Mouse (Mus musculus) lung, embryonic 15.5 days (tissue): ENCODE measurements around the gene Myh6. TPM values are rescaled to one million over a fixed set of nuclear protein-coding genes. Genes with fewer than 3 reads are reported as not detected.

ENCODE experiments used
- ATAC-seq: fragments of 200-750 bp; cut with Nextera tagmentation; 2 replicates; pipeline ENCODE4 v1.8.0; 2017; ENCODE audit warnings: moderate number of reproducible peaks, borderline replicate concordance; ENCODE audit not compliant: low FRiP score, low TSS enrichment; ENCODE audit errors: extremely low read depth
- H3K27ac ChIP-seq: fragments of 300-500 bp; sonication (generic); 2 replicates; pipeline ENCODE4 v1.5.1; 2015; ENCODE audit warnings: moderate library complexity, mild to moderate bottlenecking, inconsistent platforms
- H3K27me3 ChIP-seq: fragments of 300-500 bp; sonication (generic); 2 replicates; pipeline ENCODE4 v1.6.1; 2015; ENCODE audit warnings: inconsistent platforms
- H3K36me3 ChIP-seq: fragments of 300-500 bp; sonication (generic); 2 replicates; pipeline ENCODE4 v1.6.1; 2015; ENCODE audit warnings: inconsistent platforms
- H3K4me1 ChIP-seq: fragments of 300-500 bp; sonication (generic); 2 replicates; pipeline ENCODE4 v1.6.1; 2015; ENCODE audit warnings: inconsistent platforms
- H3K4me2 ChIP-seq: fragments of 300-500 bp; sonication (generic); 2 replicates; pipeline ENCODE4 v1.6.1; 2015; ENCODE audit warnings: inconsistent platforms, mild to moderate bottlenecking, moderate library complexity
- H3K4me3 ChIP-seq: fragments of 300-500 bp; sonication (generic); 2 replicates; pipeline ENCODE4 v1.5.1; 2015; ENCODE audit warnings: mild to moderate bottlenecking, inconsistent platforms
- H3K9ac ChIP-seq: fragments of 300-500 bp; sonication (generic); 2 replicates; pipeline ENCODE4 v1.6.1; 2015; ENCODE audit warnings: inconsistent platforms
- H3K9me3 ChIP-seq: fragments of 300-500 bp; sonication (generic); 2 replicates; pipeline ENCODE4 v1.6.1; 2016; ENCODE audit warnings: inconsistent platforms
- WGBS: fragments of 180-500 bp; shearing (Covaris S2); methylation state at CpG from one replicate; pipeline ENCODE4 v1.1.7; 2015; 5-methylcytosine and 5-hydroxymethylcytosine counted together
- polyA plus RNA-seq: library from polyadenylated mRNA; unstranded; fragments of >200 nt; fragmentation: Nextera tagmentation; extraction: Ambion mirVana; gene quantifications from 2 replicates; pipeline ENCODE4 v1.2.1, GENCODE M21; 2015

The Myh6 gene
- 70.4 and 166 TPM in 2 replicates for polyA plus RNA-seq

- Histone ChIP-seq H3K36me3 (no peaks in the 10 kb centered on the region), H3K9me3 (no peaks in the 10 kb centered on the region), H3K4me1 (no peaks in the 10 kb centered on the region), H3K4me3 (no peak within 1 kb of the TSS), H3K4me2 (no peak within 1 kb of the TSS), H3K9ac (no peak within 1 kb of the TSS), H3K27ac (no peak within 1 kb of the TSS), H3K27me3 (no peaks in the 10 kb centered on the region)
- WGBS: 54% methylated on average over 7 of the region's 7 CpGs
- ATAC-seq: no peak
Measured at GRCm38 (mm10) chr14:54966320-54966977, at the start of gene Myh6. TSS of gene Myh6 (minus strand) at chr14:54966927.

DNA sequence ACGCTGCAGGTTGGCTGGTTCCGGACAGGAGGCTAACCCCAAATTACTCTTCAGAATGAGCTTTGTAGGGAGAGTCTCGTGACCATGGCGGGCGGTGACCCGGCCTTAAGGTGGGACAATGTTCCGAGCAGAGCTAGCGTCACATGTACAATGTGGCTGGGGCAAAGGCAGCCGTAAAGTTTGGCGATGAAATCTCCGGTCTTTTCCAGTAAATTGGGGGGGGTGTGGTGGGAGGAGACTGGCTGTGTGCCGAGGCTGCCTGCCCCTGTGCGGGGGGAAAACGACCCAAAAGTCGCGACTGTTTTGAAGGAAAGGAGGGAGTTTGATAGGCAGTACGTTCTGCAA, 49.0 kb upstream of the Myh6 start:
- ATAC-seq: no peak; the same call in 1 of the 2 replicates
- Histone ChIP-seq H3K4me3 (peak overlapping the region; percentile 73), H3K4me2 (peak overlapping the region; percentile 79), H3K4me1 (peaks cover 13% of the 10 kb centered on the region), H3K27me3 (no peaks in the 10 kb centered on the region), H3K27ac (peak overlapping the region; percentile 42), H3K36me3 (peaks cover 31% of the 10 kb centered on the region), H3K9me3 (no peaks in the 10 kb centered on the region), H3K9ac (peak overlapping the region; percentile 77)
- whole genome bisulfite sequencing: under 1% methylated on average over 17 of the region's 17 CpGs

- Histone ChIP-seq H3K9ac (peak within 1 kb of the TSS; percentile 77), H3K4me3 (peak within 1 kb of the TSS; percentile 73), H3K4me2 (peak within 1 kb of the TSS; percentile 79), H3K27ac (peak within 1 kb of the TSS; percentile 96), H3K36me3 (peaks cover 26% of the 10 kb centered on the region), H3K9me3 (no peaks in the 10 kb centered on the region), H3K4me1 (peaks cover 13% of the 10 kb centered on the region), H3K27me3 (no peaks in the 10 kb centered on the region)
- ATAC-seq: peak; percentile 96
- WGBS: under 1% methylated on average over 36 of the region's 36 CpGs
Measured at GRCm38 (mm10) chr14:55014991-55015766, 48.5 kb upstream of the Myh6 start, which contains the start of gene Ngdn. TSS of gene Ngdn (plus strand) at chr14:55015454.

DNA sequence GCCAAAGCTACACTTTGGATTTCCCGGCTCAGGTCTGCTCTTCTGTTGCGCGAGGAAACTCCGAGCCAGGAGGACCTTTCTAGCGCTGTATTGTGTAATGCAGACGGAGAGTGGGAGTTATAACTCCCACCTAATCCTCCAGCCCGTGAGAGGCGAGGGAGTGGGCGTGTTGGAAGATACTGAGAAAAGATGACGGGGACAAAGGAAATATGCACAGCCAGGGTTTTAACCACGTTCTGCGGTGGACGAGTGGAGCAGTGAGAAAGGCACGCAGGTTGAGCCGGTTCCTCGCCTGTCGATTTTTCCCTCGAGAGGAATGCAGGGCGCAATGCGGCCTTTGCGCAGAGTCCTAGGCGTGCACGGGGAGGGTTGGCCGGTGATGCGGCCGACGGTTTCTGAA, 47.9 kb upstream of the Myh6 start:
- H3K4me2 ChIP-seq: peak overlapping the region; percentile 75
- no peaks in the 10 kb centered on the region for H3K27me3 ChIP-seq
- H3K4me1 ChIP-seq: peaks cover 13% of the 10 kb centered on the region
- ATAC-seq: peak; percentile 62
- H3K9me3 ChIP-seq: no peaks in the 10 kb centered on the region
- H3K27ac ChIP-seq: peak overlapping the region; percentile 96
- H3K9ac ChIP-seq: peak overlapping the region; percentile 76
- under 1% methylated on average over 27 of the region's 27 CpGs for WGBS
- H3K4me3 ChIP-seq: peak overlapping the region; percentile 73
- H3K36me3 ChIP-seq: peaks cover 23% of the 10 kb centered on the region

DNA sequence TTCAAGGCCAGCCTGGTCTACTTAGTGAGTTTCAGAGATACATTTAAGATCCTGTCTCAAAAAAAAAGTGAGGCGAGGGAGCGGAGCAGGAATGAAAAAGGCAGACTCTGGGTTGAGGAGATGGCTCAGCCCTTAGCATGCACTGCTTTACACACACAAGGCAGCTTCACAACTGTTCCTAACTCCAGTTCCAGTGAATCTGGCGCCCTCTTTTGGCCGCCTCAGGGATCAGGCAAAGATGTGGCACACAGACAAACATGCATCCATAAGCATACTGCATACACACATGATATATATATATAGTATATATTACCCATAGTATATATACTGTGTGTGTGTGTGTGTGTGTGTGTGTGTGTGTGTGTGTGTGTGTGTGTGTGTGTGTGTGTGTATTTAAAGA, 44.4 kb upstream of the Myh6 start:
- Histone ChIP-seq H3K9me3 (no peaks in the 10 kb centered on the region), H3K9ac (no peak overlapping the region), H3K4me2 (no peak overlapping the region), H3K27ac (no peak overlapping the region), H3K27me3 (no peaks in the 10 kb centered on the region), H3K4me1 (peaks cover 9% of the 10 kb centered on the region; the same call in 1 of the 2 replicates), H3K4me3 (no peak overlapping the region), H3K36me3 (no peaks in the 10 kb centered on the region)
- WGBS: 57% methylated on average over 4 of the region's 4 CpGs
- no peak for ATAC-seq

DNA sequence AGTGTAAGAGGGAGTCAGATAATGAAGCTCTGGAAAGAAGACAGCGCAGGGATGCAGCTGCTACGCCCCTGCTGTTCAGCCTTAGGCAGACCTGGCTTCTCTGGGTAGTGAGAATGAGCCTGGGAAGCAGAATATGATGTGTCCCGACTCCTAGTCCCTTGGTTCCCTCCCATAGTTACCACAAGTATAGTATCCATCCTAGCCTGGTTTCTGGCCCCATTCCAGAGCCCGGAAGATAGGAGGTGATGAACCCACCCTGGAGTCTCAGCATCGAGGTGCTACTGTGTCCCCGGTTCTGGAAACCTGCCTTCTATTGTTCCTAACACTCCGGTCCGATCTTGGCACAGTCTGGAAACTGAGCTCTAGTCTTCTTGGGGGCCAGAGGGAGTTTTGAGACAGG, 41.7 kb upstream of the Myh6 start:
- WGBS: 70% methylated on average over 8 of the region's 8 CpGs
- no peak overlapping the region for H3K4me3 ChIP-seq
- no peak overlapping the region for H3K4me2 ChIP-seq
- no peak overlapping the region for H3K9ac ChIP-seq
- no peak overlapping the region for H3K27ac ChIP-seq
- no peaks in the 10 kb centered on the region for H3K27me3 ChIP-seq
- H3K4me1 ChIP-seq: peaks cover 15% of the 10 kb centered on the region
- no peaks in the 10 kb centered on the region for H3K36me3 ChIP-seq
- no peak for ATAC-seq
- no peaks in the 10 kb centered on the region for H3K9me3 ChIP-seq

GRCm38 (mm10) chr14:55007120-55007908, 40.6 kb upstream of the Myh6 start:
- no peak overlapping the region for H3K4me3 ChIP-seq
- no peak overlapping the region for H3K27ac ChIP-seq
- no peak overlapping the region for H3K9ac ChIP-seq
- no peak for ATAC-seq
- H3K9me3 ChIP-seq: no peaks in the 10 kb centered on the region
- no peaks in the 10 kb centered on the region for H3K36me3 ChIP-seq
- H3K4me1 ChIP-seq: peaks cover 26% of the 10 kb centered on the region
- no peaks in the 10 kb centered on the region for H3K27me3 ChIP-seq
- 84% methylated on average over 9 of the region's 9 CpGs for WGBS
- H3K4me2 ChIP-seq: no peak overlapping the region

DNA sequence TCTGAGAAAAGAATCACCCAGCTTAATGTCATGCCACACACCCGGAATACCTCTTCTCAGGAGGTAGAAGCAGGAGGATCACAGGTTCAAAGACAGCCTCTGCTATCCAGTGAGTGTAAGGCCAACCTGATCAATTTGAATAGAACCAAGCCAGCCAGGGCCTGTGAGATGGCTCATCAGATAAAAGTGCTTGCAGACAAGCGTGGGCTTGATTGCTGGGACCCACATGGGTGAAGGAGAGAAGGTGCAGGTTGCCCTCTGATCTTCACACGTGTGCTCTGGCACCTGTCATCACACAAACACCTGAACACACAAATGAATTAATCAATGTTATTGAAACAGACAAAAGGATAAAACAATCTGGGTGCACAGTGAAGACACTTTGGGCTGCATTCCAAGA, 39.8 kb upstream of the Myh6 start:
- H3K4me1 ChIP-seq: peaks cover 31% of the 10 kb centered on the region
- no peak overlapping the region for H3K27ac ChIP-seq
- H3K9ac ChIP-seq: no peak overlapping the region

DNA sequence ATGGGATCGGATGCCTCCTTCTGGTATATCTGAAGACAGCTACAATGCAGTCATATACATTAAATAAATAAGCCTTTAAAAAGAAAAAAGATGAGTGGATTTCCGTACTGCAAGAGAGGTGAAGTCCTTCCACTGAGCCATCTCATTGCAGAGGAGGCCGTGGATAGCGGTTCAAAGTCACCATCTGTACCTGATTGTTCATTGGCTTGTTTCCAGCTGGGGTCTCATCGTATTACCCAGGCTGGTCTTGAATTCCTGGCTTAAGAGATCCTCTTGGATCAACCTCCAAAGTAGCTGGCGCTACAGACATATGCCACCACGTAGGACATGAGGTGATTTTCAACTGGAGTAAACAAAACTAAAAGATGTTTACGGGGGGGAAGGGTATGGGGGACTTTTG, 39.2 kb upstream of the Myh6 start:
- Histone ChIP-seq H3K9ac (no peak overlapping the region), H3K9me3 (no peaks in the 10 kb centered on the region), H3K27me3 (no peaks in the 10 kb centered on the region), H3K4me2 (no peak overlapping the region), H3K36me3 (no peaks in the 10 kb centered on the region), H3K4me1 (peaks cover 31% of the 10 kb centered on the region), H3K27ac (no peak overlapping the region), H3K4me3 (no peak overlapping the region)
- no peak for ATAC-seq
- whole genome bisulfite sequencing: 71% methylated on average over 8 of the region's 8 CpGs

More for the DNA sequence above, 39.8 kb upstream of the Myh6 start:
- H3K9me3 ChIP-seq: no peaks in the 10 kb centered on the region
- H3K36me3 ChIP-seq: no peaks in the 10 kb centered on the region
- ATAC-seq: no peak
- no peaks in the 10 kb centered on the region for H3K27me3 ChIP-seq
- WGBS: 61% methylated on average over 3 of the region's 3 CpGs
- H3K4me2 ChIP-seq: no peak overlapping the region
- no peak overlapping the region for H3K4me3 ChIP-seq

DNA sequence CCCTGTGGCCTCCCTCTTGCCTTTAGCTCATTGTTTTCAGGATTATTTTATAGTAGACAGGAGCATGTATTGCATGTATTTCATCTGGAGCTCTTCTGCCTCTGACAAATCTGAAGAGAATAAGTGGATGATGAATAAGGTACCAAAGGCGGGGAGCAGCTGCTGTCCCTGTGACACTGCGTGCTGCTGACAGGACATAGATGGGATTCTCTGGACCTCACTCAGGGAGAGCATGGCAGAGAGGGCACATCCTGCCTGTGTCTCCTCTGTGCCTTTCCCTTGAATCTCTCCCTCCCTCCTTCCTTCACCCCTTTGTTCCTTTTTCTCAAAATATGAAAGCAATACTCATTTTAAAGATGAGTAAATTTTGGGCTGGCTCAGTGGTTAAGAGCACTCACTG, 38.8 kb upstream of the Myh6 start:
- Histone ChIP-seq H3K27me3 (no peaks in the 10 kb centered on the region), H3K36me3 (no peaks in the 10 kb centered on the region), H3K9me3 (no peaks in the 10 kb centered on the region), H3K27ac (no peak overlapping the region), H3K4me3 (no peak overlapping the region), H3K4me2 (no peak overlapping the region), H3K4me1 (peaks cover 31% of the 10 kb centered on the region), H3K9ac (no peak overlapping the region)
- ATAC-seq: peak; percentile 71; the same call in 1 of the 2 replicates
- 51% methylated on average over 2 of the region's 2 CpGs for WGBS

DNA sequence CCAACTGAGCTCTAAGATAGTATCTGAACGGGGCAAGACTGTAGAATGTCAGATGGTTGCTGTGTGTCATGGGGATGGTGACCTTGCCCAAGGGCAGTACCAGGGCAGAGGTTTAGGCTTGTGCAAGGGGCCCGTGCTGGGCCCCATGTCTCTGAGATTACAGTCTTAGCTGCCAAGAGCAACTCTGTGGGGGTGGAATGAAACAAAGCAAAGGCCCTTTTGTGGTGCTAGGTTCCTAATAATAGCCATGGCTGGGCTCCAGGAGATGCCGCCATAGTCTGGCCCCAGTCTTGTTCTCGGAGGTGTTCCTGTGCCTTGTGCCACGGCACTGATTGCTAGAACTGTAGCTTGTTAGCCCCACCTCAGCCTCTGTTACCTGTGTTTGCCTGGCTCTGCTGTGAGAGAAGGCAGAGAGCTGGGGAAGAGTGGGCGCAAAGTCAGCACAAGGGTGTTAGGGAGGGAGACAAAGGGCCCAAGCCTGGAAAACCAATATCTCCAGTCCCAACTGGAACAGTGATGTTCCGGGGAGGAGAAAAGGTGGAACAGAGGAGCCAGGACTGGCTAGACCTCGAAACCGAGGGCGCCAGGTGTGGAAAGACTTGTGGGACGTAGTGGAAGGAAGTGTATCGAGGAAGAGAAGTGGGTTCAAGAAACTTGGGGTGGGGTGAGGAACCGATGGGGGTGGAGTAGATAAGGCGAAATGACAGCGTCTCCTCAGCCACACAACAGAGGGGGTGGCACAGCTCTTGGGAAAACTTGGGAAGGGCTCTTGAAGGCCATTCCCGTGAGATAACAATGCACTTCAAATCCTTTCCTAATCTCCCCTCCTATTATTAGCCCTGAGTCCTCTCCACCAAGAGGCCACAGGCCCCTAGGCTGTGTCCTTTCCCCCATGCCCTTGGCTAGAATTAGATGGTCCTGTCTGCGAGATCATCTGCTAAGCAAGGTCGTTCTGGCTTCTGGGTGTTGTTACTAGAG, 37.4 kb upstream of the Myh6 start:
- H3K27me3 ChIP-seq: no peaks in the 10 kb centered on the region
- WGBS: 60% methylated on average over 18 of the region's 18 CpGs
- ATAC-seq: no peak; the same call in 1 of the 2 replicates
- no peak overlapping the region for H3K4me3 ChIP-seq
- H3K9me3 ChIP-seq: no peaks in the 10 kb centered on the region
- H3K4me2 ChIP-seq: no peak overlapping the region
- no peak overlapping the region for H3K9ac ChIP-seq
- no peak overlapping the region; the same call in 1 of the 2 replicates for H3K27ac ChIP-seq
- peaks cover 31% of the 10 kb centered on the region for H3K4me1 ChIP-seq
- H3K36me3 ChIP-seq: no peaks in the 10 kb centered on the region
